Comparison of ENCODE assay signal across 10 mouse cellular contexts in genomic region chr16:97166166-97166565, GRCm38 (mm10). TPM values are rescaled to one million over a fixed set of nuclear protein-coding genes. Genes with fewer than 3 reads are reported as not detected.
DNase-seq lines count a peak whose midpoint lies in the region; ATAC-seq and TF ChIP-seq lines count a peak whose summit lies in the region.
"Had no signal": no experiment of that assay in that cellular context is flagged by ENCODE, and none has a peak within 500 bp of the region (broad histone marks: within the 10 kb centered on the region; RNA-seq: fewer than 3 reads in every experiment).

No protein-coding gene starts in this region.

- peaks cover 24% of the 10 kb centered on the region for H3K4me1 ChIP-seq in kidney, embryonic 15.5 days
- H3K4me1 ChIP-seq in embryonic facial prominence, embryonic 14.5 days (ENCODE audit: control insufficient read depth, insufficient read depth, low read length): 0 out of 2 replicates have a peak, but pooled peaks cover 3% of the 10 kb centered on the region
- H3K4me1 ChIP-seq in hindbrain, embryonic 16.5 days (ENCODE audit: control insufficient read depth, insufficient read depth, low read depth, low read length): peaks cover 24% of the 10 kb centered on the region
- H3K4me1 ChIP-seq in midbrain, postnatal 0 days (ENCODE audit: insufficient read depth, low read length): peaks cover 15% of the 10 kb centered on the region; the same call in 1 of the 2 replicates

- TF ChIP-seq CTCF in midbrain, postnatal 0 days (IDR thresholded peaks at IDR 0.05): no peak

- H3K9ac ChIP-seq in kidney, embryonic 15.5 days: no peak overlapping the region
- no peak overlapping the region for H3K9ac ChIP-seq in embryonic facial prominence, embryonic 14.5 days (ENCODE audit: low read depth, low read length)
- peak overlapping the region; percentile 67; the same call in 1 of the 2 replicates for H3K9ac ChIP-seq in hindbrain, embryonic 16.5 days (ENCODE audit: low read depth, low read length)
- peak overlapping the region; percentile 67 for H3K9ac ChIP-seq in midbrain, postnatal 0 days (replicated peaks; ENCODE audit: low read length, poor library complexity, severe bottlenecking)

- no peak overlapping the region for H3K4me3 ChIP-seq in kidney, embryonic 15.5 days (replicated peaks)
- H3K4me3 ChIP-seq in embryonic facial prominence, embryonic 14.5 days (ENCODE audit: low read depth, low read length): no peak overlapping the region; the same call in 1 of the 2 replicates
- peak overlapping the region; percentile 43 for H3K4me3 ChIP-seq in hindbrain, embryonic 16.5 days (ENCODE audit: low read length)
- peak overlapping the region; percentile 46 for H3K4me3 ChIP-seq in midbrain, postnatal 0 days (ENCODE audit: low read depth, low read length)

- DNase-seq in kidney, postnatal 4 days: no peak
- no peak for DNase-seq in embryonic facial prominence, embryonic 14.5 days (ENCODE audit: low spot score)
- DNase-seq in midbrain, postnatal 0 days (ENCODE audit: low spot score): no peak
- no peak for DNase-seq in gastrocnemius, adult 18-20 months (ENCODE audit: low spot score)
- DNase-seq in frontal cortex, adult 2 months (ENCODE audit: extremely low spot score in 1 of 2, low spot score in 1 of 2): no peak

- ATAC-seq in kidney, embryonic 15.5 days (replicated peaks; ENCODE audit: low FRiP score): no peak
- no peak for ATAC-seq in embryonic facial prominence, embryonic 14.5 days (ENCODE audit: low read depth)
- ATAC-seq in hindbrain, embryonic 16.5 days: no peak
- no peak for ATAC-seq in midbrain, postnatal 0 days (ENCODE audit: low FRiP score)
- ATAC-seq in frontal cortex, adult (ENCODE audit: low TSS enrichment): no peak

- no peaks in the 10 kb centered on the region for H3K9me3 ChIP-seq in kidney, embryonic 15.5 days (replicated peaks)
- no peaks in the 10 kb centered on the region for H3K9me3 ChIP-seq in embryonic facial prominence, embryonic 14.5 days (ENCODE audit: control insufficient read depth, low read length)
- H3K9me3 ChIP-seq in hindbrain, embryonic 16.5 days (ENCODE audit: control insufficient read depth, low read length): no peaks in the 10 kb centered on the region
- no peaks in the 10 kb centered on the region for H3K9me3 ChIP-seq in midbrain, postnatal 0 days (ENCODE audit: low read length)

- peak overlapping the region; percentile 77 for H3K4me2 ChIP-seq in kidney, embryonic 15.5 days
- H3K4me2 ChIP-seq in embryonic facial prominence, embryonic 14.5 days (ENCODE audit: low read depth, low read length): peak overlapping the region; percentile 69; the same call in 1 of the 2 replicates
- H3K4me2 ChIP-seq in hindbrain, embryonic 16.5 days (ENCODE audit: low read length): peak overlapping the region; percentile 75
- peak overlapping the region; percentile 94 for H3K4me2 ChIP-seq in midbrain, postnatal 0 days (ENCODE audit: low read depth, low read length, poor library complexity, severe bottlenecking)

- H3K36me3 ChIP-seq in kidney, embryonic 15.5 days: no peaks in the 10 kb centered on the region
- H3K36me3 ChIP-seq in embryonic facial prominence, embryonic 14.5 days (ENCODE audit: control insufficient read depth, insufficient read depth, low read length): no peaks in the 10 kb centered on the region
- H3K36me3 ChIP-seq in hindbrain, embryonic 16.5 days (ENCODE audit: control insufficient read depth, insufficient read depth, low read length): no peaks in the 10 kb centered on the region
- H3K36me3 ChIP-seq in midbrain, postnatal 0 days (ENCODE audit: insufficient read depth, low read length): no peaks in the 10 kb centered on the region
- H3K36me3 ChIP-seq: G1E had no signal

- H3K27ac ChIP-seq in kidney, embryonic 15.5 days: no peak overlapping the region
- H3K27ac ChIP-seq in embryonic facial prominence, embryonic 14.5 days (replicated peaks; ENCODE audit: low read depth, low read length): no peak overlapping the region
- peak overlapping the region; percentile 85 for H3K27ac ChIP-seq in hindbrain, embryonic 16.5 days (ENCODE audit: low read depth, low read length)
- peak overlapping the region; percentile 82 for H3K27ac ChIP-seq in midbrain, postnatal 0 days (ENCODE audit: low read depth, low read length)

- WGBS in kidney, embryonic 15.5 days: 19% methylated on average over 2 of the region's 2 CpGs
- 50% methylated on average over 2 of the region's 2 CpGs for WGBS in embryonic facial prominence, embryonic 14.5 days
- 35% methylated on average over 2 of the region's 2 CpGs for WGBS in hindbrain, embryonic 16.5 days
- WGBS in midbrain, postnatal 0 days: 35% methylated on average over 2 of the region's 2 CpGs

- peaks cover 71% of the 10 kb centered on the region for H3K27me3 ChIP-seq in kidney, embryonic 15.5 days
- H3K27me3 ChIP-seq in embryonic facial prominence, embryonic 14.5 days (replicated peaks; ENCODE audit: control insufficient read depth, insufficient read depth, low read length): peaks cover 57% of the 10 kb centered on the region
- H3K27me3 ChIP-seq in hindbrain, embryonic 16.5 days (replicated peaks; ENCODE audit: control insufficient read depth, insufficient read depth, low read length): no peaks in the 10 kb centered on the region
- H3K27me3 ChIP-seq in midbrain, postnatal 0 days (ENCODE audit: insufficient read depth, low read length): no peaks in the 10 kb centered on the region

RNA-seq across cellular contexts. Expression of gene Dscam, which starts 4.4 kb away (rescaled TPM):
- polyA plus RNA-seq in kidney, embryonic 15.5 days (2015; fragmentation: Nextera tagmentation; extraction: Ambion mirVana): 0.06 TPM in 2 replicates
- polyA plus RNA-seq in embryonic facial prominence, embryonic 14.5 days (2014; fragmentation: Nextera tagmentation; extraction: Ambion mirVana): 0.63 and 0.84 TPM in 2 replicates
- polyA plus RNA-seq in hindbrain, embryonic 16.5 days (2015; fragmentation: Nextera tagmentation; extraction: Ambion mirVana): 11.7 and 13.1 TPM in 2 replicates
- total RNA-seq in midbrain, postnatal 0 days (2014; rRNA removed): 63.0 and 64.6 TPM in 2 replicates
- polyA plus RNA-seq in midbrain, postnatal 0 days (2015; fragmentation: Nextera tagmentation; extraction: Ambion mirVana): 14.3 and 15.1 TPM in 2 replicates
- total RNA-seq in gastrocnemius, adult 18-20 months (2021): not detected
- 21.5 and 23.6 TPM in 2 replicates for polyA plus RNA-seq in frontal cortex, adult 2 months (2012; rRNA removed)
- polyA plus RNA-seq: G1E; lung, embryonic 16.5 days had no signal

Comparison
In these comparisons a context has a peak if more than half of its experiments do, and no peak if none do; other contexts are left out.
1. H3K27ac ChIP-seq: peak in hindbrain, embryonic 16.5 days (single experiment) and midbrain, postnatal 0 days (single experiment); none in kidney, embryonic 15.5 days (single experiment) and embryonic facial prominence, embryonic 14.5 days (single experiment).
2. H3K4me3 ChIP-seq: peak in hindbrain, embryonic 16.5 days (single experiment) and midbrain, postnatal 0 days (single experiment); none in kidney, embryonic 15.5 days (single experiment) and embryonic facial prominence, embryonic 14.5 days (single experiment).
3. H3K9ac ChIP-seq: peak in hindbrain, embryonic 16.5 days (single experiment) and midbrain, postnatal 0 days (single experiment); none in kidney, embryonic 15.5 days (single experiment) and embryonic facial prominence, embryonic 14.5 days (single experiment).
4. Peak in every context shown above with its lines, with median percentiles within 50 percentile points of each other: H3K4me2 ChIP-seq.